Mouse (Mus musculus) frontal cortex, postnatal 36 days (tissue): ENCODE results near the gene Slc9b1.

Source experiments
- DNase-seq, 2 experiments: peaks; one replicate each; pipeline ENCODE4 v3.0.0; 2022; ENCODE audit warnings: low spot score in 2 of 2

Gene Slc9b1

GRCm38 (mm10) chr3:135347739-135348264 lies at the start of gene Slc9b1:
TSS of gene Slc9b1 (plus strand) at chr3:135348029.
- DNase-seq, result no peak

- DNase-seq, result peak; percentile 31 to 51
Observed at GRCm38 (mm10) chr3:135298560-135298959, 49.3 kb upstream of the Slc9b1 start.

DNA sequence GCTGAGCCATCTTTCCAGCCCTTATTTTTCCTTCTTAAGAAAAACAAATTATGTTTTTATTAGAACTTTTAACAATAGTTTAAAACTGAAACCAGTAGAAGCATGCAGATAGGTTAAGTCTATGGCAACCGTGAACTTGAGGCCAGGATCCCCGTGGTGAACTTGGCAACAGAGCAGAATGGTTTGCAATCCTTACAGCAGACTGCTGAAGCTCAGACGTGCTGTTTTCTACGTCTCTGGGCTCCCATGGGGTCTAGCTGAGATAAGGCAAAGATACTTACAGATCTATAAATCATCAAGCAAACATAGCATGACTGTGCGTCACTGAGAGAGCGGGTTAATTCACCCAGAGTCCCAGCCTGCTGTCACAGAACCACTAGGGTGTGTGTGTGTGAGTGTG lies 47.7 kb upstream of the Slc9b1 start:
- DNase-seq, result no peak

DNA sequence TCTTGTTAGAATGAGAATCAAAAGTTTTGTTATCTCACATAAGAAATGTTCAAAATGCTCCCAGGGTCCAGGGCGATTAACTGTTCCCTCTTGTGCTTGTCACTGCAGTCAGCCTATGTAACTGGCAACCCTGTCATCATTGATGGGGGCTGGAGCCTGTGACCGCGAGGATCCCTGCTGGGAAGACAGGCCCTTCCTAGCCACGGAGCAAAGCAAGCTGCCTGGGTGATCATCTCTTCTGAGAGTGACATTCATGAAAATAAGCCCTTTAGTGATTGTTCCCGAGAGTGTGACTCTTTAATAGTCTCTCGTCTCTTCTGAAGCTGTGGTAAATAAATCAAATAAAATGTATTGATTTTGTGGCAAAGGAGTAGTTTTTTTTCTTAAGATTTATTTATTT lies 43.8 kb upstream of the Slc9b1 start:
- no peak for DNase-seq

DNA sequence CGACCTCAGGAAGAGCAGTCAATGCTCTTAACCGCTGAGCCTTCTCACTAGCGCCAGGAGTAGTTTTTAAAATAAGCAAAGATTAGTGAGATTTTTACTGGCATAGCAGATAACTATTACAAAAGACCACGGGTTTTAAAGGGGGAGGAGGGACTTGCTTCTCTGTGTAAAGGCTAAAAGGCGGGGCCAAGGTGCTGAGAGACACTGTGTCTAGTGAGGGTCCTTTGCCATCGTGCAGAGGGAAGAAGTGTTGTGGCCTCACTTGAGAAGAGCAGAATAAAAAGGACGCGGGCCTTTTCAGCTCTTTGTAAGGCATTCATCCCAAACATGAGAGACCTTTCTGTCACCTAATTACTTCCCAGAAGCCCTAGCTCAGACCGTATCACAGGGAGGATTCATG lies 43.3 kb upstream of the Slc9b1 start:
- DNase-seq, result no peak

DNA sequence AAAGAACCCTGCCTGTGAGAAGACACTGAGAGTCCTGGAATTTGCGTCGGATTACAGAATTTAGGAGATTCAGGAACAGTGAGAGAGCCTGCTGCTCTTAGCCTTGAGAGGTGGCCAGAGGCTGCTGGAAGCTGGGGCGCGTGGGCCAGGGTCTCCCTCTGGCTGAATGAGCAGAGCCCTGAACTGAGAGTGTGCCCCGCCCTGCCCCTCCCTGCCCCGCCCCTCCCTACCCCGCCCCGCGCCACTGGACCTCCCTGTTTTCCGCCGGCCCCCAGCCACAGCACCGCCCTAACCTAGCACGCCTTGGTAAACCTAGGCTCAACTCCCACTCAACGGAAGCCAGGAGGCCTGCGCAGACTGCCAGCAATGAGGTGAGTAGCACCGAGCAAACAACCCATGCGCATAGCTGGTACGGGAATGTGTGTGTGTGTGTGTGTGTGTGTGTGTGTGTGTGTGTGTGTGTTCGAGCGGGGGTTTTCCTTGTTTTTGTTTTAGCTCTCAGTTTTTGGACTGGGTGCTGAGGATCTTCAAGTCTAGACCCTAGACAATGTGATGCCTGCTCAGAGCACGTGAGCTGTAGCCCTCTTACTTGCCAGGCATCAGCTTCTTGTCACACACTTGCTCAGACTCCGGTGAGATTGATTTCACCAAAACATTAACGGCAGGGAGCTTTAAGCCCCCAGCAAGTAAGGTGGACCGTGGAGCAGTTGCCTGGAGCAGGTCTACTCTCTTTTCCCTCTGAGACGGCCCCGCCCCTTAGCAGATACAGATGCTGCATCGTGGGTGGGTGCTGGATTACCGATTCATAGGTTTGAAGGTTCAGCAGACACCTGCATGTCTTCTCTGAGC lies 40.2 kb upstream of the Slc9b1 start, which contains the start of gene Slc9b2:
TSS of gene Slc9b2 (plus strand) at position 290 of the 849 bp plus-strand sequence.
- DNase-seq, result peak in 1 of 2 experiments; percentile 13

GRCm38 (mm10) chr3:135312916-135313491 lies 34.8 kb upstream of the Slc9b1 start:
- no peak for DNase-seq

- no peak for DNase-seq
Observed at GRCm38 (mm10) chr3:135313727-135314126, 34.1 kb upstream of the Slc9b1 start.

GRCm38 (mm10) chr3:135314811-135315210 lies 33.0 kb upstream of the Slc9b1 start:
- no peak for DNase-seq

DNA sequence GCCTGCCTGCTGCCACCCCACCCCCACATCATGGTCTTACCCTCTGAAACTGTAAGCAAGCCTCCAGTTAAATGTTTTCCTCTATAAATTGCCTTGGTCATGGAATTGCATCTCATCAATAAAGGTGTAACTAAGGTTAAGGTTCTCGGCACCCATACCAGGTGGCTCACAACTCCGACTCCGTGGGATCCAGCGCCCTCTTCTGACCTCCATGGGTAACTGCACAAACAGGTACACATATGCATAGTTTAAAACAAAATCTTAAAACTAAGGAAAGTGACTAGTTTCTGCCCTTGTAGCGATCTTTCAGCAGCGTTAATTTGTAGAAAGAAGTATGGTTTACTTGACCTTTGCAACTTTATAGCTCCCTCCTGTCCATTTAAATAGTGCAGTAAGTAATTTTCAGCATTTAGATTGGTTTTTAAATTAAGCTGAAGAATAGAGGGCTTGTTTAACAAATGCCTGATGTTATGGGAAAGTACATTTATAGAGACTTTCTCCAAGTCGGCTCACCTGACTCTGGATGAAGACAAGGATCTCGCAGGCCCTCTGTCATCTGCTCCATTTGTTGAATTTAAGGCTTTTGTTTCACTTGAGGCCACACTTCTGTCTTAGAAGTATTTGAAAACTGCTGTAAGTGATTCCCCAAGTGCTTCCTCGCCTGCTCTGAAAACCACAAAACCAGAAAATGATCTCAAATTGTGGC lies 32.0 kb upstream of the Slc9b1 start:
- no peak for DNase-seq

DNA sequence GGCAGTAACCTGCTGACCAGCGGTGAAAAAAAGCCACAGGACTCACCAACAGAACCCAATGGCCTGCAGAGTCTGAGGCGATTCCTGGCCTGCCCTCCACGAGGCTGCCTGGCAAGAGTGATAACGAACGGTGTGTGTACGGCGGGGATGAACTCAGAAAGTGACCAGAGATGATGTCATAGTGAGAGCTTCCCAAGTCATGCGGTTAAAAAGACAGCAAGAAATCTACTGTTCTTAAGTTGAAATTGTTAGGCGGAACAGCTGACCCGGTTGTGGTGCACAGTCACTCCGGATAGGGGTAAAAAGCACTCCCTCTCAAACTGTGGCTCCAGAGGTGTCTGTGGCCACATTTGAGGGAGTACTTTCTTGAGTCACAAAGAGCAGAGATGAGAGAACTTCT lies 29.5 kb upstream of the Slc9b1 start:
- no peak for DNase-seq

DNA sequence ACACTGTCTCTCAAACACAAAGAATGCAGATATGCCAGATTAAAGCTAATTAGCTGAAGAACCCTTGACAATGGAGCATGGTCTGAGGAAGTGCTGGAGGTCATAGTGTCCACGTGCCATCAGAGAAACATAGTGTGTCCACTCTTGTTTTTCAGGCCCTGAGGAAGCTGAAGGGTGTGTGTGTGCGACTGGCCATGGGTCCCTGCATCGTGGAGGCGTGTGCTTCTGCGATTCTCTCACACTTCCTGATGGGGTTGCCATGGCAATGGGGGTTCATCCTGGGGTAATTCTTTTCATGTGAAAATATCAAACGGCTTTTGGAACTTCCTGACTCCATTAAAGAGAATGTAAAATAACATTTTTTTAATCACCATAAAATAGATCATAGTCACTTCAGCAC lies 23.5 kb upstream of the Slc9b1 start:
- DNase-seq, result peak in 1 of 2 experiments; percentile 3

GRCm38 (mm10) chr3:135327176-135327575 lies 20.7 kb upstream of the Slc9b1 start:
- no peak for DNase-seq

- no peak for DNase-seq
Observed at GRCm38 (mm10) chr3:135327601-135328000, 20.2 kb upstream of the Slc9b1 start.

DNA sequence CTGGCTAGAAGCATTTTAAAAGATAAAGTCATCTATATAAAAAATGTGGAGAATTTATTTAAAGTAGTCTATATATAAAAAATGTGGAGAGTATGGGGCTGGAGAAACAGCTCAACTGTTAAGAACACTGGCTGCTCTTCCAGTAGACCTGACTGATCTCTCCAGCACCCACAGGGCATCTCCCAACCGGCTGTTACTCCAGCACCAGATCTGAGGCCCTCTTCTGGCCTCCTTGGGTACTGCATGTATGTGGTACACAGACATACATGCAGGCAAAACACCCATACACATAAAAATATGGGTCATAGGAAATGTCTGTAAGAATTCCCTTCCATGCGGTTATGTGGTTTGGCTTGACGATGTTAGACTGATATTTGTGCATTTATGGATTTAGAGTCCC lies 19.3 kb upstream of the Slc9b1 start:
- DNase-seq, result peak; percentile 19 to 37

GRCm38 (mm10) chr3:135332691-135333090 lies 15.1 kb upstream of the Slc9b1 start:
- DNase-seq, result no peak

DNA sequence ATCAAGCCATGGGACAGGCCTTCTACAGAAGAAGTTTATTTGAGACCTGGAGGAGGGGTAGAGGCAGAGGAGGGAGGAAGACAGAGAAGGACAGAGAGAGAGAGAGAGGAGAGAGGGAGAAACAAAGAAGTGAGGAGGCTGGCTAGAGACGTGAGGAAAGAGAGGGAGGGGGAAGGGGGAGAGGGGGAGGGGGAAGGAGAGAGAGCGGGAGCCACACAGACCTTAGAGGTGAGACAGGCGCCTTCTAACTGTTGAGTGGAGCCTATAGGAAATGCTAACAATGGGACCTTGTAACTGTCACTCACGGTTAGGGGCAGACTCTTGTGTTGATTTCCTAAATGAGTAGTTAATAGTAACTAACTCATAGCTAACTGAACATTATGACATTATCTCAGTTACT lies 14.1 kb upstream of the Slc9b1 start:
- DNase-seq, result no peak

GRCm38 (mm10) chr3:135349022-135349421 lies 1.2 kb downstream of the Slc9b1 start:
- DNase-seq, result no peak

DNA sequence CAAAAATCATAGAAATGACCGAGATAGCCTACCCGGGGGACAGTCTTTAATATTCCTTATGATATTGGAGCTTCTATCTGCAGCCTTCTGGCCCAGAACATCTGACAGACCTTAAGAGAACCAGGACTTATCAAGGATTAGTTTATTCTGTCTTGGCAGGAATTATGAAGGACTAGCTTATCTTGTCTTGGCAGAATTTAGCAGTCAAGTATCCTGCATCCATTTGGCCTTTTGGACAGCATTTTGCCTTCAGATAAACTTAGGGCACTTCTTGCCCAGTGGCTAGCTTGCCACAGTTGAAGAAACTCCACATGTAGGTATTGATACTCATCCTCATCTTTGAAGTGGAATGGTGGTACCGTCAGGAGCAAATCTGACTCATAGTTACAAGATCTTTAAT lies 4.0 kb downstream of the Slc9b1 start:
- DNase-seq, result no peak

GRCm38 (mm10) chr3:135357394-135357793 lies 9.6 kb downstream of the Slc9b1 start:
- no peak for DNase-seq

- no peak for DNase-seq
Observed at GRCm38 (mm10) chr3:135375836-135376235, 28.0 kb downstream of the Slc9b1 start.

DNA sequence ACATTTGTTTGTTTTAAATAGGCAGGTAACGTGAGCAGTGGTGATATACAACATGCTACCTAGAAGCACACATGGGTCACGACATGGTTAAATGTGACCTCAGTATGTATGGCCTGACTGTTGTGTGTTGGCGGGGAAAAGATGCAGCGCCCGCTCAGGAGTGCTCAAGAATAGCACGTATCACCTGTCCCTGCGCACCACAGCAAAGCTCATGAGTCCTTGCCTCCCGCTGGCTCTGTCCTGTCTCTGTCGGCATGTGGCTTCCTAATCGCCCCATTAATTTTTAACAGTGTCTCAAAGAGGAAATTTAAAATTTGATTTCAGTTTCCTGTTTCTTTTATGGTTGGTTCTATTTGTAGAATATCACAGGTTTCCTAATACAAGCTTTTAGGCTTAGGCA lies 29.6 kb downstream of the Slc9b1 start:
- no peak for DNase-seq
